Mouse (Mus musculus) adrenal gland, postnatal 4 days (tissue): ENCODE data around the gene Tango6. TPM values are rescaled to one million over a fixed set of nuclear protein-coding genes. Genes with fewer than 3 reads are reported as not detected.
"Not testable (repeated sequence)": the region's sequence is repeated elsewhere in the genome, so short reads cannot be mapped to it uniquely, and the experiment has no call there.

Experiments used
- DNase-seq, 2 experiments: peaks; one replicate each; pipeline ENCODE4 v3.0.0; 2021 to 2022; ENCODE audit warnings: low spot score in 2 of 2, mixed read lengths in 2 of 2
- total RNA-seq, 2 experiments: library from RNA; stranded (reverse); gene quantifications; 2 replicates each; pipeline ENCODE4 v1.2.3; 2021

The Tango6 gene
- total RNA-seq, 2 experiments from 2014 or later: 11.0 to 12.2 TPM

DNA sequence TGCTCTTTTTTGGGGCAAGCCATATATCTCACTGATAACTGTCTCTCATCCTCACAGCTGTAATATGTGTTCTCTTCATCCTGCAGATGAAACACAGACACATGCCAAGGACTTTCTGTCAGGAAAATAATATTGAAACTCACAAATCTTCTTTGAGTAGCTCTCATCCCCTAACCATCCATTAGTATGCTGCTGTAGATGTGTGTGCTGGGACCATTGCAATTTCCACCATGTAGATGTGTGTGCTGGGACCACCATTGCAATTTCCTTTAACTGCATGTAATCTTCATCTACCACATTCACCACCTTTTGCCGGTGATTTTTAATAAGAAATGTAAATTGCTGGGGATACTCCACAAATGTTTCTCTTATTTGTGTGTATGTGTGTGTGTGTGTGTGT is 60.5 kb downstream of the Tango6 start:
- no peak for DNase-seq

DNA sequence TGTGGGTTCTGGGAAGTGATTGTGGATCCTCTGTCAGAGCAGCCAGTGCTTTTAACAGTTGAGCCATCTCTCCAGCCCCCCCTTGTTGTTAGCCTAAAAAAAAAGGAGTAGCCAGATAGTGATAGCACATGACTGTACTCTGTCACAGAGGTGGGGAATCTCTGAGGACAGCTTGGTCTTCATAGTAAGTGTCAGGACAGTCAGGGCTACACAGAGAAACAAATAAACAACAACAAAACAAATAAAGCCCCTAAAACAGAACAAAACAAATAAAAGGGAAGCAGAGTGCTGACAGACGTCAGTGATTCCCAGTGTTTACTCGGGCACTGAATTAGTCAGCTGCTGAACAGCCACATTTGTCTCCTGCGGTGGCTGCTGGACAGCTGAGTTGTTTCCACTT is 70.6 kb downstream of the Tango6 start:
- no peak for DNase-seq

DNA sequence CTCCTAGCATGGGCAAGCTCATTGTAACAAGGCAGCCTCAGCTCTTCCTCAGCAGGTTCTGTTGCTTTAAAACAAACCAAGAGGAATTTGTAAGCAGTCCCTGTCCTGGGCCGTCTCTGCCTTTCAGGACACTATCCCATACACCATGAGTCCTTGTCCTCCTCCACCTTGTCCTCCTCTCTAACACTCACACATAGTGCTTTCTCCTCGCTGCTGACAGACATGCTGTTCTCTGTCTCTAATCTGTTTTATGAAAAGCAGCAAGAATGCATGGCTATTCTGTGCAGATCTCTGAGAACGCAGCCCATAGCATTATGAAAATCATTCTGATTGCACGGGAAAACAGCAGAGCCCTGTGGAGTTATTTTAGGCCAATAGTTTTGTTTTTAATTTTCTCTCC is 78.4 kb downstream of the Tango6 start:
- no peak for DNase-seq

- no peak for DNase-seq
Observed at GRCm38 (mm10) chr8:106761867-106762523, 79.1 kb downstream of the Tango6 start.

DNA sequence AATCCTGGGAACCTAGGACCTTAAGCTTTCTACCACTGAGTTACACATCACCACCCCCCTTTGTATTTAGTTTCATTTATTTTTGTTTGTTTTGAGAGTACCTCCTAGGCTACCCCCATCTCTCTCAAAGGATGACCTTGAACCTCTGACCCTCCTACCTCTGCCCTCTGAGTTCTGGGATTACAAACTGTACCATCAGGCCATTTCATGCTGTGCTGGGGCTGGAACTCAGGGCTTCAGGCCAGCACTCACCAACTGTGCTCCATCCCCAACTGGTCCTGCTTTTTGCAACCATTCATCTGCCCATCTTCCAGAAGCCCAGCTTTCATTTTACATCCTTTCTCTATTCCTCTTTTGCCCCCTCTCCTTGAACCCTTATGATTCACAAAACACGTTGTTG is 81.7 kb downstream of the Tango6 start:
- DNase-seq: no peak

GRCm38 (mm10) chr8:106765570-106765969 is 82.7 kb downstream of the Tango6 start:
- DNase-seq: no peak

DNA sequence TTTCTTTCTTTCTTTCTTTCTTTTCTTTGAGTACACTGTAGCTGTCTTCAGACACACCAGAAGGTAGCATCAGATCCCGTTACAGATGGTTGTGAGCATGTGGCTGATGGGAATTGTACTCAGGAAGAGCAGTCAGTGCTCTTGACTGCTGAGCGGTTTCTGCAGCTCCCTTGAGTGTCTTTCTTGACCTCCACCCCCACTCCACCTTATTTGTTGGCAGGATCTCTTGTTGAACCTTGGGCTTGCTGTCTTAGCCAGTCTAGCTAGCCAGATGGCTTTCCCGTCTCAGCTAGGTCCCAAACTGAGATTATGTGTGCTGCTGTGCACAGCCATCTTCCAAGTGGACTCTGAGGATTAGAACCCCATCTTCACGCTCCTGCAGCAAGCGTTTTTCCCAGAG is 83.9 kb downstream of the Tango6 start:
- DNase-seq: no peak

DNA sequence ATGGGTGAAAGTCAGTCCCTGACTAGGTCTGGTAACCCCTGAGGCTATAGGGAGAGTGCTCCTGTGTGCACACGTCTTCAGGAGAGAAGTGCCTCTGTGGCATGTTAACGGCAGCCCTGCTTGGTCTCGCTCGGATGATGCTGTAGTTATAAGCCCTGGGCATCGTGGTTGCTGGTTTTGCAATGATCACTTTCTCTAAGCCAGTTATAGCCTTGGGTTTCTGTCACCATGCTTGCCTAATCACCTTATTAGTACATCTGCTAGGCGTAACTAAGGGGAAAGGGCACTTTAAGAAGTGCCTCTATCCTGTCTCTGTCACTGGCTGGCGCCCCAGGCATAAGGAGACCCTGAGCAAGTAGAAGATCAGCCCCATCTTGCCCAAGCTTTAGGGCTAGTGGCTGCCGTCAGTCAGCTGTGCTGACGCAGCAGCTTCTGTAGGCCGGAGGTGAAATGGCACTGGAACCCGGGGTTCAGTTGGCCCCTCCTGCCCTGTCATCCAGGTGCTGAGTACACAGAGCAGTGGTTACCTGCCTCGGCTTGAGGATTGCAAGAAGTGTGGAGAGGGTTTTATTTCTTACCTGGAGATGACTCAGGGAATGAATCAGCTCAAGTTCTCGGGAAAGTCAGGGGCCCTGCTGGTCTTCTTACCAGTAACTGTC is 86.4 kb downstream of the Tango6 start:
- no peak for DNase-seq

- DNase-seq: no peak
Observed at GRCm38 (mm10) chr8:106770596-106771179, 87.8 kb downstream of the Tango6 start.

- DNase-seq: no peak
Observed at GRCm38 (mm10) chr8:106772094-106772493, 89.2 kb downstream of the Tango6 start.

GRCm38 (mm10) chr8:106772501-106772900 is 89.6 kb downstream of the Tango6 start:
- DNase-seq: no peak

GRCm38 (mm10) chr8:106774567-106775320 is 91.9 kb downstream of the Tango6 start:
- DNase-seq: no peak

- DNase-seq: no peak
Observed at GRCm38 (mm10) chr8:106789623-106790022, 106.8 kb downstream of the Tango6 start.

GRCm38 (mm10) chr8:106794820-106795219 is 112.0 kb downstream of the Tango6 start:
- no peak for DNase-seq

DNA sequence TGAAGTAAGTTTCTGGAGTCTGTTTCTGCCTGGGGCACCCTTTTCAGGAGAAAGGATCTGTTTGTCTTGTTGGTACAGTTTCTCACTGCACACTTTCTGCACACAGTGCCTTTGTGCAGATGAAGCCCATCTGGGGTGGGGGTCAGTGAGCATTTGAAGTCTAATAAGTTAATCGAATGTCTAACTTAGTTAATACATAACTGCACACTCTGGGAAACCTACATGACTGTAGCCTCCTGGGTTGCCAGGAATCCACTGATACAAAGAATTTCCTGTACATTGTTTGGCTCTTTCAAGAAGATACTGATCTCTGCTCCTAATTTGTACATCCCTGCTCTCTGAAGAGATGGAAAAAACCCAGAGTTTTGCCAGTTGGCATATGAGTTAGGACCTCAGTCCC is 117.0 kb downstream of the Tango6 start:
- DNase-seq: no peak

DNA sequence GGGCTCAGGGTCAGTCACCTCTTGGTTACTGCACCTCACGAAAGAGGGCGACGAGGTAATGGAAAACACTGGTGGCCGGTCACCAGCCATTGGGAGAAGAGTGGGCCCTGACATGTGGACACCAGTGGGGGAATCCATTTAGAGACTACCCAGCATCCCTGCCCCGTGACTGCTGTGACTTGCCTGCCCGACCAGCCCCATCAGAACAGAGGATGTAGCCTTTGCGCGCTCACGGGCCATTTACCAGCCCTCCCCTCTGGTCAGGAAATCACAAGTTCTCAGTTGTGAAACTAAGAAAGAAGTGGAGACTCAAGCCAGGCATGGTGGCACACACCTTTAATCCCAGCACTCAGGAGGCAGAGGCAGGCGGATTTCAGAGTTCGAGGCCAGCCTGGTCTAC is 118.4 kb downstream of the Tango6 start:
- DNase-seq: no peak

DNA sequence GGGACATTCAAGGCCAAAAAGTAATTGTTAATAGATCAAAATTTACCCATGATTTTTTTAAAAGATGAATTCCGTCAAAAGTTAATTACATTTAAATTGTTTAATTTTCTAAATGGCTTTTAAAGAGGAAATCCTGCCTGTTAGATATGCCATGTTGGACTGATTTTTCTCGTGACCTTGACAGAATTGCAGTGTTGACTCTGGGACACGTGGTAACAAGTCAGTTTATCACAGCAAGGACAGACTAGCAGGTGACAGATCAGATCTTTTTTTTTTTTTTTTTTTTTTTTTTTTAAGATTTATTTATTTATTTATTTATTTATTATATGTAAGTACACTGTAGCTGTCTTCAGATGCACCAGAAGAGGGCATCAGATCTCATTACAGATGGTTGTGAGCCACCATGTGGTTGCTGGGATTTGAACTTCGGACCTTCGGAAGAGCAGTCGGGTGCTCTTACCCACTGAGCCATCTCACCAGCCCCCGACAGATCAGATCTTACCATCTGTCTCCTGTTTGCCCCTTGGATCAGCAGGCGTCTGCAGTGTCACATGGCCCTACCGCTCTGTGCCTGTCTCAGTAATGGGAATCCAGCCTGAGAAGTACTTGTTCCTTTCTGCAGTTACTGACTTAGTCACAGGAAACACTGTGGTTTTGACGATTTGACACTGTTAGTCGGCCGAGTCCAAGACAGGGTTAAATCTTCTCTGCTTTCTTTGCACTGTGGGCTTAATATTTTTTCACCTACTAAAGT is 119.7 kb downstream of the Tango6 start:
- not testable (repeated sequence) for DNase-seq

GRCm38 (mm10) chr8:106805859-106806258 is 123.0 kb downstream of the Tango6 start:
- no peak for DNase-seq

DNA sequence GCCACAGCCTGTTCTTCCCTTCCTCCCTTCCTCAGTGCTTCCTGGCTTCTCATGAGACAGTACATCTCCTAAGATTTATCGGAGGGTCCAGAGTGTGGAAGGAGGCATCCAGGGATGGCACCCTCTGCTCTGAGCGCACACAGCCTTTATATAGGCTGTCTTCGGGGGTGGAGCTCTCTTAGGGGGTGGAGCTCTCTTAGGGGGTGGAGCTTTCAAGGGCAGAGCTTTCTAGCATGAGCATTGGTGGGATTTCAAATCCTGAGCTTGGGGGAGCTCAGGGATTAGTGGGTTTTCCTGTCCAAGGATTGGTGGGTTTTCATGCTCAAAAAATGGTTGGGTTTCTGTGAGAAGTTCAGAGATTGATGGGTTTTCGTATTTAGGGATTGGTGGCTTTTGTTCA is 124.6 kb downstream of the Tango6 start:
- DNase-seq: no peak

- DNase-seq: no peak
Observed at GRCm38 (mm10) chr8:106809726-106810125, 126.9 kb downstream of the Tango6 start.

GRCm38 (mm10) chr8:106810406-106810805 is 127.5 kb downstream of the Tango6 start:
- no peak for DNase-seq
